Mouse (Mus musculus) forebrain, embryonic 12.5 days (tissue): ENCODE measurements around the gene Prmt1. TPM values are rescaled to one million over a fixed set of nuclear protein-coding genes. Genes with fewer than 3 reads are reported as not detected.

Source experiments
- ATAC-seq: fragments of 200-750 bp; cut with Nextera tagmentation; 2 replicates; pipeline ENCODE4 v1.8.0; 2017; ENCODE audit warnings: moderate TSS enrichment; ENCODE audit not compliant: low FRiP score
- H3K27ac ChIP-seq: fragments of 300-500 bp; sonication (generic); 2 replicates; pipeline ENCODE4 v1.5.1; 2016; ENCODE audit warnings: mild to moderate bottlenecking
- H3K27me3 ChIP-seq: fragments of 300-500 bp; sonication (generic); 2 replicates; pipeline ENCODE4 v1.6.1; 2016; ENCODE audit warnings: mild to moderate bottlenecking
- H3K36me3 ChIP-seq: fragments of 300-500 bp; sonication (generic); replicated peaks from 2 replicates; pipeline ENCODE4 v1.6.1; 2016; ENCODE audit warnings: mild to moderate bottlenecking
- H3K4me1 ChIP-seq: fragments of 300-500 bp; sonication (generic); 2 replicates; pipeline ENCODE4 v1.6.1; 2016
- H3K4me2 ChIP-seq: fragments of 300-500 bp; sonication (generic); 2 replicates; pipeline ENCODE4 v1.6.1; 2016; ENCODE audit warnings: mild to moderate bottlenecking, moderate library complexity
- H3K4me3 ChIP-seq: fragments of 300-500 bp; sonication (generic); replicated peaks from 2 replicates; pipeline ENCODE4 v1.5.1; 2016; ENCODE audit warnings: mild to moderate bottlenecking
- H3K9ac ChIP-seq: fragments of 300-500 bp; sonication (generic); 2 replicates; pipeline ENCODE4 v1.6.1; 2016; ENCODE audit warnings: mild to moderate bottlenecking
- H3K9me3 ChIP-seq: fragments of 300-500 bp; sonication (generic); 2 replicates; pipeline ENCODE4 v1.6.1; 2016
- WGBS: fragments of 180-500 bp; shearing (Covaris S2); methylation state at CpG from one replicate; pipeline ENCODE4 v1.1.7; 2016; 5-methylcytosine and 5-hydroxymethylcytosine counted together
- polyA plus RNA-seq: library from polyadenylated mRNA; unstranded; fragments of >200 nt; fragmentation: Nextera tagmentation; extraction: Ambion mirVana; gene quantifications from 2 replicates; pipeline ENCODE4 v1.2.1, GENCODE M21; 2016

The Prmt1 gene
- polyA plus RNA-seq, 1 experiment from 2014 or later = 585 TPM

- Histone ChIP-seq H3K4me3 (no peak overlapping the region), H3K4me1 (peaks cover 26% of the 10 kb centered on the region), H3K27ac (no peak overlapping the region)
Observed at GRCm38 (mm10) chr7:45019031-45019571, 32.7 kb upstream of the Prmt1 start.

GRCm38 (mm10) chr7:45017242-45018061 lies 31.1 kb upstream of the Prmt1 start, which contains the start of gene Rras:
TSS of gene Rras (plus strand) at chr7:45017961.
- Histone ChIP-seq H3K36me3 (peaks cover 16% of the 10 kb centered on the region), H3K4me1 (peaks cover 28% of the 10 kb centered on the region), H3K27me3 (peaks cover 24% of the 10 kb centered on the region), H3K4me3 (peak within 1 kb of the TSS; percentile 95), H3K9ac (peak within 1 kb of the TSS; percentile 59), H3K4me2 (peak within 1 kb of the TSS; percentile 94), H3K9me3 (no peaks in the 10 kb centered on the region), H3K27ac (peak within 1 kb of the TSS; percentile 91)
- ATAC-seq = peak; percentile 81
- under 1% methylated on average over 36 of the region's 36 CpGs for WGBS

More at GRCm38 (mm10) chr7:45019031-45019571, 32.7 kb upstream of the Prmt1 start:
- H3K9me3 ChIP-seq = no peaks in the 10 kb centered on the region
- no peak for ATAC-seq
- H3K36me3 ChIP-seq = no peaks in the 10 kb centered on the region
- H3K9ac ChIP-seq = 0 out of 2 replicates have a peak overlapping the region, but pooled peaks have one; percentile 7
- peaks cover 24% of the 10 kb centered on the region for H3K27me3 ChIP-seq
- 45% methylated on average over 8 of the region's 8 CpGs for WGBS
- no peak overlapping the region for H3K4me2 ChIP-seq

- no peaks in the 10 kb centered on the region for H3K9me3 ChIP-seq
- H3K27me3 ChIP-seq = peaks cover 24% of the 10 kb centered on the region
- peak overlapping the region; percentile 57 for H3K9ac ChIP-seq
- peaks cover 23% of the 10 kb centered on the region for H3K36me3 ChIP-seq
- peak overlapping the region; percentile 95 for H3K4me3 ChIP-seq
- H3K4me2 ChIP-seq = peak overlapping the region; percentile 94
- WGBS = 4% methylated on average over 4 of the region's 4 CpGs
- peak overlapping the region; percentile 91 for H3K27ac ChIP-seq
- H3K4me1 ChIP-seq = peaks cover 28% of the 10 kb centered on the region
- ATAC-seq = no peak
Observed at GRCm38 (mm10) chr7:45016761-45017160, 30.4 kb upstream of the Prmt1 start.

- peak within 1 kb of the TSS; percentile 94 for H3K4me2 ChIP-seq
- peak within 1 kb of the TSS; percentile 95 for H3K4me3 ChIP-seq
- H3K36me3 ChIP-seq = peaks cover 29% of the 10 kb centered on the region
- peaks cover 28% of the 10 kb centered on the region for H3K4me1 ChIP-seq
- under 1% methylated on average over 68 of the region's 69 CpGs for WGBS
- H3K27me3 ChIP-seq = peaks cover 24% of the 10 kb centered on the region
- peak; percentile 93 for ATAC-seq
- H3K9ac ChIP-seq = peak within 1 kb of the TSS; percentile 90
- H3K27ac ChIP-seq = peak within 1 kb of the TSS; percentile 91
- H3K9me3 ChIP-seq = no peaks in the 10 kb centered on the region
Observed at GRCm38 (mm10) chr7:45015957-45016612, 29.7 kb upstream of the Prmt1 start, which contains the start of gene Scaf1. TSS of gene Scaf1 (minus strand) at chr7:45016363.

GRCm38 (mm10) chr7:45015344-45015956 lies 29.1 kb upstream of the Prmt1 start:
- H3K27me3 ChIP-seq = peaks cover 23% of the 10 kb centered on the region
- ATAC-seq = no peak
- peaks cover 28% of the 10 kb centered on the region for H3K4me1 ChIP-seq
- H3K27ac ChIP-seq = peak overlapping the region; percentile 83
- peak overlapping the region; percentile 95 for H3K4me3 ChIP-seq
- no peaks in the 10 kb centered on the region for H3K9me3 ChIP-seq
- H3K36me3 ChIP-seq = peaks cover 33% of the 10 kb centered on the region
- WGBS = 1% methylated on average over 20 of the region's 20 CpGs
- peak overlapping the region; percentile 79 for H3K4me2 ChIP-seq
- H3K9ac ChIP-seq = peak overlapping the region; percentile 90

- no peak overlapping the region for H3K27ac ChIP-seq
- no peak overlapping the region for H3K9ac ChIP-seq
- peaks cover 9% of the 10 kb centered on the region for H3K27me3 ChIP-seq
- ATAC-seq = no peak
- H3K4me3 ChIP-seq = no peak overlapping the region; the same call in 1 of the 2 replicates
- WGBS = 94% methylated on average over 3 of the region's 3 CpGs
- H3K4me1 ChIP-seq = peaks cover 28% of the 10 kb centered on the region
- H3K4me2 ChIP-seq = 0 out of 2 replicates have a peak overlapping the region, but pooled peaks have one; percentile 79
- no peaks in the 10 kb centered on the region for H3K9me3 ChIP-seq
- peaks cover 46% of the 10 kb centered on the region for H3K36me3 ChIP-seq
Observed at GRCm38 (mm10) chr7:45014096-45014451, 27.7 kb upstream of the Prmt1 start.

- no peak overlapping the region for H3K4me3 ChIP-seq
Observed at GRCm38 (mm10) chr7:45013366-45014095, 27.2 kb upstream of the Prmt1 start.

GRCm38 (mm10) chr7:45012824-45013223 lies 26.5 kb upstream of the Prmt1 start:
- H3K4me2 ChIP-seq = no peak overlapping the region
- H3K27me3 ChIP-seq = no peaks in the 10 kb centered on the region
- no peak overlapping the region for H3K9ac ChIP-seq
- H3K9me3 ChIP-seq = no peaks in the 10 kb centered on the region
- no peak for ATAC-seq
- H3K27ac ChIP-seq = no peak overlapping the region
- WGBS = 87% methylated on average over 4 of the region's 4 CpGs
- H3K4me3 ChIP-seq = no peak overlapping the region
- H3K4me1 ChIP-seq = peaks cover 22% of the 10 kb centered on the region
- H3K36me3 ChIP-seq = peaks cover 59% of the 10 kb centered on the region

More at GRCm38 (mm10) chr7:45013366-45014095, 27.2 kb upstream of the Prmt1 start:
- 96% methylated on average over 16 of the region's 16 CpGs for WGBS
- Histone ChIP-seq H3K36me3 (peaks cover 52% of the 10 kb centered on the region), H3K9ac (no peak overlapping the region), H3K4me2 (no peak overlapping the region), H3K9me3 (no peaks in the 10 kb centered on the region), H3K4me1 (peaks cover 28% of the 10 kb centered on the region), H3K27ac (no peak overlapping the region), H3K27me3 (0 out of 2 replicates have a peak, but pooled peaks cover 3% of the 10 kb centered on the region)
- no peak for ATAC-seq

GRCm38 (mm10) chr7:45012011-45012410 lies 25.6 kb upstream of the Prmt1 start:
- peaks cover 19% of the 10 kb centered on the region for H3K4me1 ChIP-seq
- no peak overlapping the region for H3K4me2 ChIP-seq
- no peak overlapping the region for H3K27ac ChIP-seq
- H3K9me3 ChIP-seq = no peaks in the 10 kb centered on the region
- WGBS = 95% methylated on average over 6 of the region's 6 CpGs
- H3K9ac ChIP-seq = no peak overlapping the region
- H3K27me3 ChIP-seq = no peaks in the 10 kb centered on the region
- no peak overlapping the region for H3K4me3 ChIP-seq
- ATAC-seq = no peak
- H3K36me3 ChIP-seq = peaks cover 67% of the 10 kb centered on the region

GRCm38 (mm10) chr7:45008411-45008810 lies 22.0 kb upstream of the Prmt1 start:
- 96% methylated on average over 19 of the region's 19 CpGs for WGBS

GRCm38 (mm10) chr7:45007846-45008245 lies 21.5 kb upstream of the Prmt1 start:
- Histone ChIP-seq H3K4me2 (no peak overlapping the region), H3K36me3 (peaks cover 95% of the 10 kb centered on the region)
- no peak for ATAC-seq

More at GRCm38 (mm10) chr7:45008411-45008810, 22.0 kb upstream of the Prmt1 start:
- Histone ChIP-seq H3K9me3 (no peaks in the 10 kb centered on the region), H3K4me1 (no peaks in the 10 kb centered on the region), H3K4me3 (no peak overlapping the region), H3K27ac (no peak overlapping the region), H3K36me3 (peaks cover 95% of the 10 kb centered on the region), H3K27me3 (no peaks in the 10 kb centered on the region), H3K9ac (no peak overlapping the region), H3K4me2 (no peak overlapping the region)
- ATAC-seq = no peak

More at GRCm38 (mm10) chr7:45007846-45008245, 21.5 kb upstream of the Prmt1 start:
- Histone ChIP-seq H3K4me3 (no peak overlapping the region), H3K27me3 (no peaks in the 10 kb centered on the region), H3K4me1 (no peaks in the 10 kb centered on the region), H3K9me3 (no peaks in the 10 kb centered on the region), H3K27ac (no peak overlapping the region), H3K9ac (no peak overlapping the region)
- 95% methylated on average over 30 of the region's 30 CpGs for WGBS
